Mouse (Mus musculus) CH12.LX (cell line): Measurements from ENCODE around the gene Tmem259.

Experiments
- BHLHE40 ChIP-seq: IDR thresholded peaks from 2 replicates; pipeline ENCODE4 v1.6.1; 2011; ENCODE audit warnings: mild to moderate bottlenecking, low read depth, low read length, improper control_type of control experiment
- CHD2 ChIP-seq: IDR thresholded peaks from 2 replicates; pipeline ENCODE4 v1.6.1; 2011; ENCODE audit warnings: low read length, improper control_type of control experiment
- MAFK ChIP-seq: IDR thresholded peaks from 2 replicates; pipeline ENCODE4 v1.6.1; 2011; ENCODE audit warnings: low read length, improper control_type of control experiment; ENCODE audit not compliant: insufficient replicate concordance
- POLR2A ChIP-seq: IDR thresholded peaks from 2 replicates; pipeline ENCODE4 v1.6.1; 2011; ENCODE audit warnings: low read depth, mild to moderate bottlenecking, improper control_type of control experiment, low read length
- SIN3A ChIP-seq: IDR thresholded peaks from 2 replicates; pipeline ENCODE4 v1.6.1; 2012; ENCODE audit warnings: low read length, improper control_type of control experiment, inconsistent platforms
- ZNF384 ChIP-seq: IDR thresholded peaks from 2 replicates; pipeline ENCODE4 v1.6.1; 2012; ENCODE audit warnings: low read depth, low read length, improper control_type of control experiment, inconsistent platforms

DNA sequence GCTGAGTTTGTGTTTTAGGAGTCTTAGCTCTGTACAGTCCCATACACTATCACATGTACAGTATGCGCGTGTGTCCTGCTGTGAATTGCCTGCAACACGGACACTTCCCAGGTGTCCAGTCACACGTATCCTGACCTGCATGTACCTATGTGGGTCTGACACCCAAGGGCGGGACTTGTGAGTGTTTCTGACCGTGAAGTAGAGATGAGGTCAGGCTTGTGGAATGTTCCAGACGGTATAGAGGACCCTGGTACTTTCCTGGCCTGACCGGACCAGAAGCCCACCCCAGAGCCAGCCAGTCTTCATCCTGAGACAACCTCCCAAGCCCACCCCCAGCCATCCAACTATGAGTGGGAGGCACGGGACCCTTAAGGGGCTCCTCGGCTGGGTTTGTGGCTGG lies 31.5 kb upstream of the Tmem259 start:
- no peak for TF ChIP-seq POLR2A
- TF ChIP-seq CHD2 = no peak
- TF ChIP-seq SIN3A = no peak
- TF ChIP-seq MAFK = no peak
- TF ChIP-seq ZNF384 = no peak
- no peak for TF ChIP-seq BHLHE40
